Mouse (Mus musculus): ENCODE data around the gene Rassf5. TPM values are rescaled to one million over a fixed set of nuclear protein-coding genes. Genes with fewer than 3 reads are reported as not detected.
A peak's percentile ranks its signal among the peaks of the same experiment; 100 is the strongest.

Rassf5 gene
- polyA plus RNA-seq, 1 experiment from 2014 or later, result 7.5 TPM

- ATAC-seq (no peak), DNase-seq (ENCODE audit: low spot score) (no peak)
- Histone ChIP-seq H3K27ac (ENCODE audit: low read length) (no peak overlapping the region), H3K36me3 (ENCODE audit: insufficient read depth, low read length) (no peaks in the 10 kb centered on the region), H3K4me3 (ENCODE audit: low read depth, low read length) (no peak overlapping the region), H3K27me3 (replicated peaks; ENCODE audit: insufficient read depth, low read length) (no peaks in the 10 kb centered on the region), H3K4me2 (replicated peaks; ENCODE audit: low read depth, low read length) (no peak overlapping the region), H3K9ac (replicated peaks; ENCODE audit: low read depth) (no peak overlapping the region), H3K9me3 (ENCODE audit: low read length) (no peaks in the 10 kb centered on the region), H3K4me1 (ENCODE audit: insufficient read depth, low read depth, low read length) (no peaks in the 10 kb centered on the region)
- 78% methylated on average over 10 of the region's 10 CpGs for WGBS
- no peak for TF ChIP-seq CTCF (IDR thresholded peaks at IDR 0.05)
- TF ChIP-seq EP300 (IDR thresholded peaks at IDR 0.05), result no peak
These were observed 109.0 kb downstream of the Rassf5 start for GRCm38 (mm10) chr1:131135960-131136629.

- Histone ChIP-seq H3K9me3 (ENCODE audit: low read length) (no peaks in the 10 kb centered on the region), H3K36me3 (ENCODE audit: insufficient read depth, low read length) (no peaks in the 10 kb centered on the region), H3K4me1 (ENCODE audit: insufficient read depth, low read depth, low read length) (no peaks in the 10 kb centered on the region), H3K27ac (ENCODE audit: low read length) (no peak overlapping the region), H3K9ac (replicated peaks; ENCODE audit: low read depth) (no peak overlapping the region), H3K27me3 (replicated peaks; ENCODE audit: insufficient read depth, low read length) (no peaks in the 10 kb centered on the region), H3K4me3 (ENCODE audit: low read depth, low read length) (no peak overlapping the region), H3K4me2 (replicated peaks; ENCODE audit: low read depth, low read length) (no peak overlapping the region)
- ATAC-seq (no peak), DNase-seq (ENCODE audit: low spot score) (peak; percentile 67)
- no peak for TF ChIP-seq EP300 (IDR thresholded peaks at IDR 0.05)
- no peak for TF ChIP-seq CTCF (IDR thresholded peaks at IDR 0.05)
- WGBS, result 46% methylated on average over 8 of the region's 8 CpGs
These were observed 110.0 kb downstream of the Rassf5 start for GRCm38 (mm10) chr1:131134942-131135522.

- H3K4me2 ChIP-seq (replicated peaks; ENCODE audit: low read depth, low read length), result no peak overlapping the region
- no peak overlapping the region for H3K9ac ChIP-seq (replicated peaks; ENCODE audit: low read depth)
- TF ChIP-seq CTCF (IDR thresholded peaks at IDR 0.05), result no peak
- TF ChIP-seq EP300 (IDR thresholded peaks at IDR 0.05), result no peak
- H3K27me3 ChIP-seq (replicated peaks; ENCODE audit: insufficient read depth, low read length), result no peaks in the 10 kb centered on the region
- ATAC-seq (no peak), DNase-seq (ENCODE audit: low spot score) (no peak)
- H3K4me3 ChIP-seq (ENCODE audit: low read depth, low read length), result no peak overlapping the region
- H3K27ac ChIP-seq (ENCODE audit: low read length), result no peak overlapping the region
- 69% methylated on average over 6 of the region's 6 CpGs for WGBS
- H3K9me3 ChIP-seq (ENCODE audit: low read length), result no peaks in the 10 kb centered on the region
- H3K36me3 ChIP-seq (ENCODE audit: insufficient read depth, low read length), result no peaks in the 10 kb centered on the region
- H3K4me1 ChIP-seq (ENCODE audit: insufficient read depth, low read depth, low read length), result no peaks in the 10 kb centered on the region
These were observed 110.8 kb downstream of the Rassf5 start for GRCm38 (mm10) chr1:131134231-131134630.

Other genes with a start within 250 kb of the Rassf5 start
- gene Il10, start 225.4 kb downstream of the Rassf5 start, polyA plus RNA-seq (2015; fragmentation: Nextera tagmentation; extraction: Ambion mirVana), result not detected in 2 replicates
- 62.4 and 65.0 TPM in 2 replicates for gene Mapkapk2, start 147.4 kb downstream of the Rassf5 start, polyA plus RNA-seq (2015; fragmentation: Nextera tagmentation; extraction: Ambion mirVana)
- gene Dyrk3, start 106.9 kb downstream of the Rassf5 start, polyA plus RNA-seq (2015; fragmentation: Nextera tagmentation; extraction: Ambion mirVana), result 3.4 and 4.7 TPM in 2 replicates
- 36.3 and 42.5 TPM in 2 replicates for gene Eif2d, start 92.1 kb downstream of the Rassf5 start, polyA plus RNA-seq (2015; fragmentation: Nextera tagmentation; extraction: Ambion mirVana)
- 2.9 and 4.1 TPM in 2 replicates for gene Ikbke, start 34.3 kb upstream of the Rassf5 start, polyA plus RNA-seq (2015; fragmentation: Nextera tagmentation; extraction: Ambion mirVana)

Measured in lung, postnatal 0 days (tissue).